Mouse (Mus musculus): ENCODE measurements around the gene Dyrk1b.

- TF ChIP-seq CTCF (IDR thresholded peaks at IDR 0.05; ENCODE audit: control insufficient read depth, insufficient read depth, insufficient replicate concordance, low read depth, low read length) (no peak), POLR2A (IDR thresholded peaks at IDR 0.05; ENCODE audit: control insufficient read depth, low read depth, low read length) (no peak)
Measured at GRCm38 (mm10) chr7:28191903-28192302, 12.6 kb downstream of the Dyrk1b start.

Measured in testis, adult 2 months (tissue).